Mouse (Mus musculus): Measurements from ENCODE around the gene Fbxo36.

The Fbxo36 gene

GRCm38 (mm10) chr1:84890005-84890393, 50.4 kb downstream of the Fbxo36 start:
- no peak for DNase-seq (ENCODE audit: low read depth, low spot score)

GRCm38 (mm10) chr1:84890503-84890902, 50.9 kb downstream of the Fbxo36 start:
- no peak for DNase-seq (ENCODE audit: low read depth, low spot score)

- no peak for DNase-seq (ENCODE audit: low read depth, low spot score)
Measured at GRCm38 (mm10) chr1:84891746-84892145, 52.1 kb downstream of the Fbxo36 start.

- no peak for DNase-seq (ENCODE audit: low read depth, low spot score)
Measured at GRCm38 (mm10) chr1:84897364-84897763, 57.7 kb downstream of the Fbxo36 start.

- DNase-seq (ENCODE audit: low read depth, low spot score): no peak
Measured at GRCm38 (mm10) chr1:84899156-84899555, 59.5 kb downstream of the Fbxo36 start.

GRCm38 (mm10) chr1:84904467-84904866, 64.8 kb downstream of the Fbxo36 start:
- DNase-seq (ENCODE audit: low read depth, low spot score): no peak

GRCm38 (mm10) chr1:84910177-84910804, 70.7 kb downstream of the Fbxo36 start:
- DNase-seq (ENCODE audit: low read depth, low spot score): no peak

- no peak for DNase-seq (ENCODE audit: low read depth, low spot score)
Measured at GRCm38 (mm10) chr1:84912571-84912970, 72.9 kb downstream of the Fbxo36 start.

GRCm38 (mm10) chr1:84915010-84915409, 75.4 kb downstream of the Fbxo36 start:
- no peak for DNase-seq (ENCODE audit: low read depth, low spot score)

GRCm38 (mm10) chr1:84918865-84919264, 79.2 kb downstream of the Fbxo36 start:
- DNase-seq (ENCODE audit: low read depth, low spot score): no peak

GRCm38 (mm10) chr1:84923432-84923831, 83.8 kb downstream of the Fbxo36 start:
- DNase-seq (ENCODE audit: low read depth, low spot score): no peak

- no peak for DNase-seq (ENCODE audit: low read depth, low spot score)
Measured at GRCm38 (mm10) chr1:84924134-84924533, 84.5 kb downstream of the Fbxo36 start.

GRCm38 (mm10) chr1:84925599-84925998, 86.0 kb downstream of the Fbxo36 start:
- no peak for DNase-seq (ENCODE audit: low read depth, low spot score)

- no peak for DNase-seq (ENCODE audit: low read depth, low spot score)
Measured at GRCm38 (mm10) chr1:84933472-84934150, 94.0 kb downstream of the Fbxo36 start.

- no peak for DNase-seq (ENCODE audit: low read depth, low spot score)
Measured at GRCm38 (mm10) chr1:84934151-84934502, 94.5 kb downstream of the Fbxo36 start.

- peak; percentile 76 for DNase-seq (ENCODE audit: low read depth, low spot score)
Measured at GRCm38 (mm10) chr1:84934503-84935333, 95.1 kb downstream of the Fbxo36 start, which contains the start of gene Slc16a14. TSS of gene Slc16a14 (minus strand) at chr1:84935134.

- DNase-seq (ENCODE audit: low read depth, low spot score): peak; percentile 91
Measured at GRCm38 (mm10) chr1:84935668-84936067, 96.0 kb downstream of the Fbxo36 start.

GRCm38 (mm10) chr1:84936716-84937510, 97.3 kb downstream of the Fbxo36 start:
- DNase-seq (ENCODE audit: low read depth, low spot score): no peak

GRCm38 (mm10) chr1:84939466-84939865, 99.8 kb downstream of the Fbxo36 start:
- DNase-seq (ENCODE audit: low read depth, low spot score): no peak

GRCm38 (mm10) chr1:84940322-84940721, 100.7 kb downstream of the Fbxo36 start:
- no peak for DNase-seq (ENCODE audit: low read depth, low spot score)

- DNase-seq (ENCODE audit: low read depth, low spot score): no peak
Measured at GRCm38 (mm10) chr1:84942666-84943065, 103.0 kb downstream of the Fbxo36 start.

GRCm38 (mm10) chr1:84943549-84943948, 103.9 kb downstream of the Fbxo36 start:
- no peak for DNase-seq (ENCODE audit: low read depth, low spot score)
